Mouse (Mus musculus) bone marrow, adult 2 months (tissue): ENCODE measurements around the gene Ceacam2.

Experiments
- CTCF ChIP-seq: fragments of 200-500 bp; IDR thresholded peaks from 2 replicates; pipeline ENCODE4 v1.5.1; 2011; ENCODE audit warnings: low read length, control low read depth; ENCODE audit not compliant: control insufficient read depth, insufficient read depth
- POLR2A ChIP-seq: fragments of 200-500 bp; IDR thresholded peaks from 2 replicates; pipeline ENCODE4 v1.6.1; 2011; ENCODE audit warnings: low read depth, mild to moderate bottlenecking, control low read depth, low read length, borderline replicate concordance; ENCODE audit not compliant: control insufficient read depth

GRCm38 (mm10) chr7:25530837-25531236, 8.8 kb downstream of the Ceacam2 start:
- TF ChIP-seq CTCF (no peak), POLR2A (no peak)
